Mouse (Mus musculus): ENCODE measurements around the gene Zfp710.
"Not testable (repeated sequence)": the region's sequence is repeated elsewhere in the genome, so short reads cannot be mapped to it uniquely, and the experiment has no call there.

Gene Zfp710

GRCm38 (mm10) chr7:80026990-80027635 lies 2.5 kb downstream of the Zfp710 start:
- peak; percentile 85 for DNase-seq (ENCODE audit: low read depth, low spot score)

GRCm38 (mm10) chr7:80027636-80028417 lies 3.2 kb downstream of the Zfp710 start:
- peak; percentile 84 for DNase-seq (ENCODE audit: low read depth, low spot score)

GRCm38 (mm10) chr7:80028418-80028720 lies 3.8 kb downstream of the Zfp710 start:
- no peak for DNase-seq (ENCODE audit: low read depth, low spot score)

- DNase-seq (ENCODE audit: low read depth, low spot score): peak; percentile 42
These were observed 5.4 kb downstream of the Zfp710 start for GRCm38 (mm10) chr7:80030009-80030408.

GRCm38 (mm10) chr7:80030486-80030885 lies 5.9 kb downstream of the Zfp710 start:
- DNase-seq (ENCODE audit: low read depth, low spot score): no peak

- no peak for DNase-seq (ENCODE audit: low read depth, low spot score)
These were observed 6.4 kb downstream of the Zfp710 start for GRCm38 (mm10) chr7:80030987-80031386.

GRCm38 (mm10) chr7:80031478-80031877 lies 6.9 kb downstream of the Zfp710 start:
- peak; percentile 70 for DNase-seq (ENCODE audit: low read depth, low spot score)

- DNase-seq (ENCODE audit: low read depth, low spot score): peak; percentile 33
These were observed 7.8 kb downstream of the Zfp710 start for GRCm38 (mm10) chr7:80032216-80033052.

- DNase-seq (ENCODE audit: low read depth, low spot score): no peak
These were observed 8.6 kb downstream of the Zfp710 start for GRCm38 (mm10) chr7:80033064-80033717.

GRCm38 (mm10) chr7:80033771-80034170 lies 9.2 kb downstream of the Zfp710 start:
- DNase-seq (ENCODE audit: low read depth, low spot score): no peak

- no peak for DNase-seq (ENCODE audit: low read depth, low spot score)
These were observed 10.5 kb downstream of the Zfp710 start for GRCm38 (mm10) chr7:80035086-80035485.

GRCm38 (mm10) chr7:80035748-80036147 lies 11.1 kb downstream of the Zfp710 start:
- DNase-seq (ENCODE audit: low read depth, low spot score): no peak

- DNase-seq (ENCODE audit: low read depth, low spot score): no peak
These were observed 15.1 kb downstream of the Zfp710 start for GRCm38 (mm10) chr7:80039699-80040098.

GRCm38 (mm10) chr7:80044170-80044569 lies 19.6 kb downstream of the Zfp710 start:
- no peak for DNase-seq (ENCODE audit: low read depth, low spot score)

GRCm38 (mm10) chr7:80047041-80047440 lies 22.4 kb downstream of the Zfp710 start:
- DNase-seq (ENCODE audit: low read depth, low spot score): no peak

- DNase-seq (ENCODE audit: low read depth, low spot score): no peak
These were observed 25.1 kb downstream of the Zfp710 start for GRCm38 (mm10) chr7:80049746-80050145.

- DNase-seq (ENCODE audit: low read depth, low spot score): not testable (repeated sequence)
These were observed 25.8 kb downstream of the Zfp710 start for GRCm38 (mm10) chr7:80050382-80050781.

GRCm38 (mm10) chr7:80051835-80052234 lies 27.2 kb downstream of the Zfp710 start:
- DNase-seq (ENCODE audit: low read depth, low spot score): no peak

- DNase-seq (ENCODE audit: low read depth, low spot score): no peak
These were observed 27.6 kb downstream of the Zfp710 start for GRCm38 (mm10) chr7:80052261-80052660.

- no peak for DNase-seq (ENCODE audit: low read depth, low spot score)
These were observed 28.5 kb downstream of the Zfp710 start for GRCm38 (mm10) chr7:80053147-80053546.

GRCm38 (mm10) chr7:80055781-80056180 lies 31.2 kb downstream of the Zfp710 start:
- peak; percentile 59 for DNase-seq (ENCODE audit: low read depth, low spot score)
